Mouse (Mus musculus): ENCODE measurements around the gene Olfr934. TPM values are rescaled to one million over a fixed set of nuclear protein-coding genes. Genes with fewer than 3 reads are reported as not detected.

The Olfr934 gene
- polyA plus RNA-seq (2015; fragmentation: Nextera tagmentation; extraction: Ambion mirVana): not detected in 2 replicates

GRCm38 (mm10) chr9:38988215-38988614 is at the start of gene Olfr934:
Gene Olfr934 (minus strand): TSS chr9:38988315.
- no peak within 1 kb of the TSS for H3K9ac ChIP-seq
- H3K9me3 ChIP-seq: no peaks in the 10 kb centered on the region
- no peaks in the 10 kb centered on the region for H3K4me1 ChIP-seq
- H3K36me3 ChIP-seq (replicated peaks): no peaks in the 10 kb centered on the region
- H3K27ac ChIP-seq: no peak within 1 kb of the TSS
- no peak for ATAC-seq (replicated peaks)
- H3K4me3 ChIP-seq: no peak within 1 kb of the TSS
- no peaks in the 10 kb centered on the region for H3K27me3 ChIP-seq (replicated peaks)
- 93% methylated on average over 2 of the region's 2 CpGs for WGBS
- no peak within 1 kb of the TSS for H3K4me2 ChIP-seq

- ATAC-seq (replicated peaks): no peak
- Histone ChIP-seq H3K27ac (no peak within 1 kb of the TSS), H3K27me3 (replicated peaks) (no peaks in the 10 kb centered on the region), H3K4me1 (no peaks in the 10 kb centered on the region), H3K9me3 (no peaks in the 10 kb centered on the region), H3K9ac (no peak within 1 kb of the TSS), H3K36me3 (replicated peaks) (no peaks in the 10 kb centered on the region), H3K4me2 (no peak within 1 kb of the TSS), H3K4me3 (no peak within 1 kb of the TSS)
- WGBS: 79% methylated on average over 1 of the region's 1 CpGs
Observed at GRCm38 (mm10) chr9:39023277-39023676, 35.2 kb upstream of the Olfr934 start, which contains the start of gene Olfr146. Gene Olfr146 (minus strand): TSS chr9:39023377.

GRCm38 (mm10) chr9:38999583-38999982 is 11.5 kb upstream of the Olfr934 start, which contains the start of gene Olfr935:
Gene Olfr935 (minus strand): TSS chr9:38999683.
- Histone ChIP-seq H3K4me2 (no peak within 1 kb of the TSS), H3K9me3 (no peaks in the 10 kb centered on the region), H3K4me3 (no peak within 1 kb of the TSS), H3K27ac (no peak within 1 kb of the TSS), H3K36me3 (replicated peaks) (no peaks in the 10 kb centered on the region), H3K9ac (no peak within 1 kb of the TSS), H3K4me1 (no peaks in the 10 kb centered on the region), H3K27me3 (replicated peaks) (no peaks in the 10 kb centered on the region)
- no peak for ATAC-seq (replicated peaks)
- WGBS: 80% methylated on average over 2 of the region's 2 CpGs

GRCm38 (mm10) chr9:38972013-38972412 is 16.1 kb downstream of the Olfr934 start, which contains the start of gene Olfr933:
Gene Olfr933 (plus strand): TSS chr9:38972313.
- H3K27me3 ChIP-seq (replicated peaks): no peaks in the 10 kb centered on the region
- H3K4me3 ChIP-seq: no peak within 1 kb of the TSS
- no peak within 1 kb of the TSS for H3K4me2 ChIP-seq
- no peak within 1 kb of the TSS for H3K27ac ChIP-seq
- no peak for ATAC-seq (replicated peaks)
- no peaks in the 10 kb centered on the region for H3K9me3 ChIP-seq
- no peaks in the 10 kb centered on the region for H3K36me3 ChIP-seq (replicated peaks)
- WGBS: 80% methylated on average over 4 of the region's 4 CpGs
- H3K9ac ChIP-seq: no peak within 1 kb of the TSS
- H3K4me1 ChIP-seq: no peaks in the 10 kb centered on the region

GRCm38 (mm10) chr9:38954124-38954416 is 34.0 kb downstream of the Olfr934 start:
- Histone ChIP-seq H3K4me1 (no peaks in the 10 kb centered on the region), H3K27ac (no peak overlapping the region), H3K36me3 (replicated peaks) (no peaks in the 10 kb centered on the region), H3K9me3 (no peaks in the 10 kb centered on the region), H3K4me3 (no peak overlapping the region), H3K27me3 (replicated peaks) (no peaks in the 10 kb centered on the region), H3K9ac (no peak overlapping the region), H3K4me2 (no peak overlapping the region)
- no peak for ATAC-seq (replicated peaks)
- WGBS: 89% methylated on average over 4 of the region's 4 CpGs

- Histone ChIP-seq H3K4me1 (no peaks in the 10 kb centered on the region), H3K4me2 (no peak overlapping the region), H3K9ac (no peak overlapping the region), H3K9me3 (no peaks in the 10 kb centered on the region), H3K27ac (no peak overlapping the region), H3K4me3 (no peak overlapping the region), H3K27me3 (replicated peaks) (no peaks in the 10 kb centered on the region), H3K36me3 (replicated peaks) (no peaks in the 10 kb centered on the region)
- ATAC-seq (replicated peaks): no peak
- WGBS: 83% methylated on average over 7 of the region's 7 CpGs
Observed at GRCm38 (mm10) chr9:38953401-38954123, 34.6 kb downstream of the Olfr934 start.

Other genes with a start within 250 kb of the Olfr934 start
- gene Olfr920, start 236.0 kb downstream of the Olfr934 start, polyA plus RNA-seq (2015; fragmentation: Nextera tagmentation; extraction: Ambion mirVana): not detected in 2 replicates
- gene Olfr921, start 215.2 kb downstream of the Olfr934 start, polyA plus RNA-seq (2015; fragmentation: Nextera tagmentation; extraction: Ambion mirVana): not detected in 2 replicates
- not detected in 2 replicates for gene Olfr922, start 173.7 kb downstream of the Olfr934 start, polyA plus RNA-seq (2015; fragmentation: Nextera tagmentation; extraction: Ambion mirVana)
- not detected in 2 replicates for gene Olfr923, start 161.8 kb downstream of the Olfr934 start, polyA plus RNA-seq (2015; fragmentation: Nextera tagmentation; extraction: Ambion mirVana)
- gene Olfr924, start 143.9 kb downstream of the Olfr934 start, polyA plus RNA-seq (2015; fragmentation: Nextera tagmentation; extraction: Ambion mirVana): not detected in 2 replicates
- gene Olfr26, start 133.3 kb downstream of the Olfr934 start, polyA plus RNA-seq (2015; fragmentation: Nextera tagmentation; extraction: Ambion mirVana): not detected in 2 replicates
- gene Olfr926, start 111.2 kb downstream of the Olfr934 start, polyA plus RNA-seq (2015; fragmentation: Nextera tagmentation; extraction: Ambion mirVana): not detected in 2 replicates
- gene Olfr930, start 58.5 kb downstream of the Olfr934 start, polyA plus RNA-seq (2015; fragmentation: Nextera tagmentation; extraction: Ambion mirVana): not detected in 2 replicates
- gene Olfr933, start 16.0 kb downstream of the Olfr934 start, polyA plus RNA-seq (2015; fragmentation: Nextera tagmentation; extraction: Ambion mirVana): not detected in 2 replicates
- not detected in 2 replicates for gene Olfr935, start 11.4 kb upstream of the Olfr934 start, polyA plus RNA-seq (2015; fragmentation: Nextera tagmentation; extraction: Ambion mirVana)
- not detected in 2 replicates for gene Olfr146, start 35.1 kb upstream of the Olfr934 start, polyA plus RNA-seq (2015; fragmentation: Nextera tagmentation; extraction: Ambion mirVana)
- not detected in 2 replicates for gene Olfr937, start 76.6 kb upstream of the Olfr934 start, polyA plus RNA-seq (2015; fragmentation: Nextera tagmentation; extraction: Ambion mirVana)
- gene Olfr938, start 90.6 kb upstream of the Olfr934 start, polyA plus RNA-seq (2015; fragmentation: Nextera tagmentation; extraction: Ambion mirVana): not detected in 2 replicates
- gene Olfr27, start 139.8 kb upstream of the Olfr934 start, polyA plus RNA-seq (2015; fragmentation: Nextera tagmentation; extraction: Ambion mirVana): not detected in 2 replicates
- not detected in 2 replicates for gene Olfr943, start 178.0 kb upstream of the Olfr934 start, polyA plus RNA-seq (2015; fragmentation: Nextera tagmentation; extraction: Ambion mirVana)
- not detected in 2 replicates for gene Olfr944, start 213.6 kb upstream of the Olfr934 start, polyA plus RNA-seq (2015; fragmentation: Nextera tagmentation; extraction: Ambion mirVana)